Mouse (Mus musculus): Measurements from ENCODE around the gene Sugct. TPM values are rescaled to one million over a fixed set of nuclear protein-coding genes. Genes with fewer than 3 reads are reported as not detected.

Sugct gene
- polyA plus RNA-seq, 1 experiment from 2014 or later, result 2.7 TPM

- ATAC-seq (ENCODE audit: low read depth), result no peak
- no peak overlapping the region for H3K27ac ChIP-seq
- no peaks in the 10 kb centered on the region for H3K27me3 ChIP-seq
- H3K4me3 ChIP-seq (replicated peaks), result no peak overlapping the region
- no peak for DNase-seq
- H3K4me1 ChIP-seq (replicated peaks), result no peaks in the 10 kb centered on the region
- no peak overlapping the region for H3K4me2 ChIP-seq
- no peak overlapping the region for H3K9ac ChIP-seq
- no peaks in the 10 kb centered on the region for H3K9me3 ChIP-seq (replicated peaks)
- 44% methylated on average over 6 of the region's 6 CpGs for WGBS (ENCODE audit: insufficient replicate concordance)
- H3K36me3 ChIP-seq, result no peaks in the 10 kb centered on the region
These were observed 610.2 kb downstream of the Sugct start for GRCm38 (mm10) chr13:17084946-17085852.

GRCm38 (mm10) chr13:17081618-17082017 lies 613.7 kb downstream of the Sugct start:
- Histone ChIP-seq H3K9me3 (replicated peaks) (no peaks in the 10 kb centered on the region), H3K36me3 (no peaks in the 10 kb centered on the region), H3K27me3 (no peaks in the 10 kb centered on the region), H3K4me2 (no peak overlapping the region), H3K4me3 (replicated peaks) (no peak overlapping the region), H3K9ac (no peak overlapping the region), H3K27ac (no peak overlapping the region), H3K4me1 (replicated peaks) (no peaks in the 10 kb centered on the region)
- DNase-seq, result no peak
- 29% methylated on average over 2 of the region's 2 CpGs for WGBS (ENCODE audit: insufficient replicate concordance)
- no peak for ATAC-seq (ENCODE audit: low read depth)

GRCm38 (mm10) chr13:17065552-17065951 lies 629.8 kb downstream of the Sugct start:
- DNase-seq (no peak), ATAC-seq (ENCODE audit: low read depth) (no peak)
- 54% methylated on average over 3 of the region's 3 CpGs for WGBS (ENCODE audit: insufficient replicate concordance)
- no peak overlapping the region for H3K4me3 ChIP-seq (replicated peaks)
- H3K9ac ChIP-seq, result no peak overlapping the region
- H3K4me2 ChIP-seq, result no peak overlapping the region
- no peaks in the 10 kb centered on the region for H3K4me1 ChIP-seq (replicated peaks)
- no peaks in the 10 kb centered on the region for H3K27me3 ChIP-seq
- H3K9me3 ChIP-seq (replicated peaks), result no peaks in the 10 kb centered on the region
- H3K27ac ChIP-seq, result no peak overlapping the region
- no peaks in the 10 kb centered on the region for H3K36me3 ChIP-seq

GRCm38 (mm10) chr13:17056650-17057049 lies 638.7 kb downstream of the Sugct start:
- Histone ChIP-seq H3K4me2 (no peak overlapping the region), H3K9me3 (replicated peaks) (no peaks in the 10 kb centered on the region), H3K9ac (no peak overlapping the region), H3K4me1 (replicated peaks) (no peaks in the 10 kb centered on the region), H3K4me3 (replicated peaks) (no peak overlapping the region), H3K36me3 (no peaks in the 10 kb centered on the region), H3K27me3 (no peaks in the 10 kb centered on the region), H3K27ac (no peak overlapping the region)
- ATAC-seq (ENCODE audit: low read depth), result no peak
- no peak for DNase-seq
- WGBS (ENCODE audit: insufficient replicate concordance), result 88% methylated on average over 2 of the region's 2 CpGs

- H3K27me3 ChIP-seq, result no peaks in the 10 kb centered on the region
- no peak for DNase-seq
- no peaks in the 10 kb centered on the region for H3K9me3 ChIP-seq (replicated peaks)
- H3K4me3 ChIP-seq (replicated peaks), result no peak overlapping the region
- no peak overlapping the region for H3K9ac ChIP-seq
- WGBS (ENCODE audit: insufficient replicate concordance), result 56% methylated on average over 3 of the region's 3 CpGs
- no peak overlapping the region for H3K27ac ChIP-seq
- ATAC-seq (ENCODE audit: low read depth), result no peak
- no peak overlapping the region for H3K4me2 ChIP-seq
- no peaks in the 10 kb centered on the region for H3K36me3 ChIP-seq
- no peaks in the 10 kb centered on the region for H3K4me1 ChIP-seq (replicated peaks)
These were observed 651.7 kb downstream of the Sugct start for GRCm38 (mm10) chr13:17043426-17044224.

GRCm38 (mm10) chr13:17042332-17042731 lies 653.0 kb downstream of the Sugct start:
- Histone ChIP-seq H3K4me1 (replicated peaks) (no peaks in the 10 kb centered on the region), H3K27me3 (no peaks in the 10 kb centered on the region), H3K4me3 (replicated peaks) (no peak overlapping the region), H3K27ac (no peak overlapping the region), H3K4me2 (no peak overlapping the region), H3K9me3 (replicated peaks) (no peaks in the 10 kb centered on the region), H3K36me3 (no peaks in the 10 kb centered on the region), H3K9ac (no peak overlapping the region)
- 40% methylated on average over 2 of the region's 2 CpGs for WGBS (ENCODE audit: insufficient replicate concordance)
- no peak for DNase-seq
- ATAC-seq (ENCODE audit: low read depth), result no peak

GRCm38 (mm10) chr13:17039727-17040126 lies 655.6 kb downstream of the Sugct start:
- no peak overlapping the region for H3K27ac ChIP-seq
- ATAC-seq (ENCODE audit: low read depth), result no peak
- WGBS (ENCODE audit: insufficient replicate concordance), result 46% methylated on average over 2 of the region's 2 CpGs

GRCm38 (mm10) chr13:17038341-17038740 lies 657.0 kb downstream of the Sugct start:
- ATAC-seq (ENCODE audit: low read depth) (no peak), DNase-seq (no peak)
- H3K4me3 ChIP-seq (replicated peaks), result no peak overlapping the region
- H3K9me3 ChIP-seq (replicated peaks), result no peaks in the 10 kb centered on the region
- no peak overlapping the region for H3K9ac ChIP-seq
- no peak overlapping the region for H3K27ac ChIP-seq
- H3K4me2 ChIP-seq, result no peak overlapping the region
- H3K36me3 ChIP-seq, result no peaks in the 10 kb centered on the region
- 62% methylated on average over 4 of the region's 4 CpGs for WGBS (ENCODE audit: insufficient replicate concordance)
- H3K4me1 ChIP-seq (replicated peaks), result no peaks in the 10 kb centered on the region
- H3K27me3 ChIP-seq, result no peaks in the 10 kb centered on the region

More at GRCm38 (mm10) chr13:17039727-17040126, 655.6 kb downstream of the Sugct start:
- Histone ChIP-seq H3K4me3 (replicated peaks) (no peak overlapping the region), H3K27me3 (no peaks in the 10 kb centered on the region), H3K4me2 (no peak overlapping the region), H3K36me3 (no peaks in the 10 kb centered on the region), H3K9me3 (replicated peaks) (no peaks in the 10 kb centered on the region), H3K4me1 (replicated peaks) (no peaks in the 10 kb centered on the region), H3K9ac (no peak overlapping the region)
- no peak for DNase-seq

GRCm38 (mm10) chr13:17037899-17038298 lies 657.5 kb downstream of the Sugct start:
- no peak overlapping the region for H3K9ac ChIP-seq
- no peaks in the 10 kb centered on the region for H3K4me1 ChIP-seq (replicated peaks)
- no peaks in the 10 kb centered on the region for H3K36me3 ChIP-seq
- H3K27ac ChIP-seq, result no peak overlapping the region
- no peaks in the 10 kb centered on the region for H3K27me3 ChIP-seq
- DNase-seq (no peak), ATAC-seq (ENCODE audit: low read depth) (no peak)
- H3K9me3 ChIP-seq (replicated peaks), result no peaks in the 10 kb centered on the region
- H3K4me2 ChIP-seq, result no peak overlapping the region
- 76% methylated on average over 3 of the region's 3 CpGs for WGBS (ENCODE audit: insufficient replicate concordance)
- no peak overlapping the region for H3K4me3 ChIP-seq (replicated peaks)

- ATAC-seq (ENCODE audit: low read depth), result no peak
- H3K4me1 ChIP-seq (replicated peaks), result peaks cover 26% of the 10 kb centered on the region
- H3K27me3 ChIP-seq, result no peaks in the 10 kb centered on the region
- 33% methylated on average over 1 of the region's 1 CpGs for WGBS (ENCODE audit: insufficient replicate concordance)
- no peak overlapping the region for H3K4me2 ChIP-seq
- no peak overlapping the region for H3K4me3 ChIP-seq (replicated peaks)
- no peaks in the 10 kb centered on the region for H3K9me3 ChIP-seq (replicated peaks)
- H3K36me3 ChIP-seq, result no peaks in the 10 kb centered on the region
- no peak for DNase-seq
- no peak overlapping the region for H3K27ac ChIP-seq
- no peak overlapping the region for H3K9ac ChIP-seq
These were observed 664.6 kb downstream of the Sugct start for GRCm38 (mm10) chr13:17030761-17031160.

- Histone ChIP-seq H3K9ac (no peak overlapping the region; the same call in 1 of the 2 replicates), H3K27me3 (no peaks in the 10 kb centered on the region), H3K4me3 (replicated peaks) (no peak overlapping the region), H3K4me2 (peak overlapping the region; percentile 37), H3K4me1 (replicated peaks) (peaks cover 31% of the 10 kb centered on the region), H3K27ac (peak overlapping the region; percentile 86), H3K36me3 (no peaks in the 10 kb centered on the region), H3K9me3 (replicated peaks) (no peaks in the 10 kb centered on the region)
- DNase-seq (no peak), ATAC-seq (ENCODE audit: low read depth) (peak; percentile 58)
- WGBS (ENCODE audit: insufficient replicate concordance), result 9% methylated on average over 3 of the region's 3 CpGs
These were observed 666.8 kb downstream of the Sugct start for GRCm38 (mm10) chr13:17028595-17028994.

Data from liver, embryonic 13.5 days (tissue).